Mouse (Mus musculus): ENCODE results near the gene Lama5. TPM values are rescaled to one million over a fixed set of nuclear protein-coding genes. Genes with fewer than 3 reads are reported as not detected.

Lama5 gene
- total RNA-seq, 4 experiments from 2014 or later = 10.8 to 16.5 (median 13.8) TPM

- DNase-seq (ENCODE audit: low spot score in 2 of 2) = no peak
Observed at GRCm38 (mm10) chr2:180225044-180225761, 456 bp downstream of the Lama5 start.

GRCm38 (mm10) chr2:180224647-180225043 is 1.0 kb downstream of the Lama5 start:
- DNase-seq (ENCODE audit: low spot score in 2 of 2) = no peak

GRCm38 (mm10) chr2:180222250-180222649 is 3.4 kb downstream of the Lama5 start:
- no peak for DNase-seq (ENCODE audit: low spot score in 2 of 2)

- DNase-seq (ENCODE audit: low spot score in 2 of 2) = no peak
Observed at GRCm38 (mm10) chr2:180221051-180221450, 4.6 kb downstream of the Lama5 start.

GRCm38 (mm10) chr2:180220165-180220564 is 5.5 kb downstream of the Lama5 start:
- DNase-seq (ENCODE audit: low spot score in 2 of 2) = no peak

- DNase-seq (ENCODE audit: low spot score in 2 of 2) = no peak
Observed at GRCm38 (mm10) chr2:180219145-180219943, 6.3 kb downstream of the Lama5 start.

- DNase-seq (ENCODE audit: low spot score in 2 of 2) = no peak
Observed at GRCm38 (mm10) chr2:180218677-180219076, 7.0 kb downstream of the Lama5 start.

- no peak for DNase-seq (ENCODE audit: low spot score in 2 of 2)
Observed at GRCm38 (mm10) chr2:180218241-180218640, 7.4 kb downstream of the Lama5 start.

GRCm38 (mm10) chr2:180217587-180217986 is 8.1 kb downstream of the Lama5 start:
- peak; percentile 93 to 96 for DNase-seq (ENCODE audit: low spot score in 2 of 2)

- no peak for DNase-seq (ENCODE audit: low spot score in 2 of 2)
Observed at GRCm38 (mm10) chr2:180216921-180217320, 8.7 kb downstream of the Lama5 start.

- no peak for DNase-seq (ENCODE audit: low spot score in 2 of 2)
Observed at GRCm38 (mm10) chr2:180215951-180216350, 9.7 kb downstream of the Lama5 start.

GRCm38 (mm10) chr2:180215011-180215461 is 10.6 kb downstream of the Lama5 start:
- DNase-seq (ENCODE audit: low spot score in 2 of 2) = no peak

GRCm38 (mm10) chr2:180214352-180214978 is 11.2 kb downstream of the Lama5 start:
- DNase-seq (ENCODE audit: low spot score in 2 of 2) = no peak

- DNase-seq (ENCODE audit: low spot score in 2 of 2) = no peak
Observed at GRCm38 (mm10) chr2:180212255-180212654, 13.4 kb downstream of the Lama5 start.

- DNase-seq (ENCODE audit: low spot score in 2 of 2) = no peak
Observed at GRCm38 (mm10) chr2:180208976-180209375, 16.7 kb downstream of the Lama5 start.

- DNase-seq (ENCODE audit: low spot score in 2 of 2) = peak in 1 of 2 experiments; percentile 53
Observed at GRCm38 (mm10) chr2:180207840-180208239, 17.8 kb downstream of the Lama5 start.

- no peak for DNase-seq (ENCODE audit: low spot score in 2 of 2)
Observed at GRCm38 (mm10) chr2:180205956-180206280, 19.7 kb downstream of the Lama5 start.

GRCm38 (mm10) chr2:180205083-180205955 is 20.3 kb downstream of the Lama5 start:
- no peak for DNase-seq (ENCODE audit: low spot score in 2 of 2)

GRCm38 (mm10) chr2:180204501-180204900 is 21.2 kb downstream of the Lama5 start:
- no peak for DNase-seq (ENCODE audit: low spot score in 2 of 2)

GRCm38 (mm10) chr2:180202805-180203204 is 22.9 kb downstream of the Lama5 start:
- DNase-seq (ENCODE audit: low spot score in 2 of 2) = no peak

GRCm38 (mm10) chr2:180202263-180202662 is 23.4 kb downstream of the Lama5 start:
- DNase-seq (ENCODE audit: low spot score in 2 of 2) = no peak
